Mouse (Mus musculus): ENCODE measurements around the gene Auts2. TPM values are rescaled to one million over a fixed set of nuclear protein-coding genes. Genes with fewer than 3 reads are reported as not detected.

Gene Auts2
- total RNA-seq, 2 experiments from 2014 or later, result 20.4 TPM

DNA sequence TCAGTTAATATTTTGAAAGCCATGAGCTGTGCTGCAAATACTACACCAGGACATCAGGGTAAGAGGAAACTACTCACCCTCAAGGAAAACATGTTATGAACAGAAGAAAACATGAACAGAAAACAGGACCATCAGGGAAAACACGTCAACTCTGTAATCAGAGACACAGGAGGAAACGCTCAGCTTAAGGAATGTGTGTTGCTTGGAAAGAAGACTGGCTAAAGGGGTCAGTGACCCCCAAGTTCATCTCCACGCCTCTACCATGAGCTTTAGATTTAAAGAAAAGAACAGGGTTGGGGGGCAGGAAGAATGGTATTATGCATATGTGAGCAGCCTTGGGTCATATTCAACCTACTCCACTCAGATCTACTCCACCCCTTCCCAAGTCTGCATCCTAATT, 356.5 kb downstream of the Auts2 start:
- DNase-seq (ENCODE audit: low spot score), result no peak

DNA sequence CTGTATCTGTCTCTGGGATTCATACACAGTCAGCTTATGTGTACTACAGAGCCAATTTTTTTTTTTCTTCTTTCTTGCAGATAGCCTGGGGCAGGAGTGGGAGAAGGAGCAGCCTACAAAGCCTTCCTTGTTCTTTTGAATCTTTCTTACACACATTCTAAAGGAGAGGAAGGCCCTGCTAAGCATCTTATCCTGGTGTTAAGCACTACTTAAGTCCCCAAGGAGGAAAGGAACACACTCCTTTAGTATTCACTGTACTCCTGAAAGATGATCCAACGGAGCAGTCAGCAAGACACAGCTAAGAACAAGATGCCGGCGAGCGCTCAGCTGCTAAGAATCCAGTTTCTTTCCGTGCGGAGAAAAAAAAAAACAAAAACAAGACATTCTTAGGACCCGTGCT, 356.9 kb downstream of the Auts2 start:
- no peak for DNase-seq (ENCODE audit: low spot score)

DNA sequence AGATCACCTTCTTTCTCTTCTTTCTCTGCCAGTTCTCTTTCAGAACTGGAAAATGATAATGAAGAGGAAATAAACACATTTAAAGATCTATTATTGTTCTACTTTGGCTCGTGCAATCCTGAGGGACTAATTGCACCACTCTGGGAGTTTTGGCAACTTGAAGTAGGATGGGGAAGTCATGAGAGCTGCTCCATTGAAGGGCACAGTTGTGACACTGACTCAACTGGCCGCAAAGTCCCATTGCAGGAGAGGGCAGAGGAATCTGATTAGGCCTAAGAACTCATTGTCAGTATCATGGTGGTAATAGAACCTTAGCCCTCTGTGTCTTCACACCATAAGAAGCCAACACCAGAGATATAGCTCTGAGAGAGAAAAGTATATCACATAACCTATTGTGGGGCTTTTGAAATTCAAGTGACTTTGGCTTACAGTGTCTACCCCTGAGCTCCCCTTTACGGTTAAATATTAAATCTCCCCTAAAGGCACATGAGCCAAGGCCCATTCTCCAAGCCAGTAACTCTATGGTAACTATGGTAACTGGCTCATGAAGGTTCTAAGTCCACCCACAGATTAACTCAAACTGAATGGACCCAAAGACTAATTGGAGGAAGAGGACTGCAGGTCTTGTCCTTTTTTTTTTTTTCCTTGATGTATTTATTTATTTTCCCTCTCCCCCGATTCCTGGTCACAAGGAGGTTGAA, 358.6 kb downstream of the Auts2 start:
- DNase-seq (ENCODE audit: low spot score), result no peak

DNA sequence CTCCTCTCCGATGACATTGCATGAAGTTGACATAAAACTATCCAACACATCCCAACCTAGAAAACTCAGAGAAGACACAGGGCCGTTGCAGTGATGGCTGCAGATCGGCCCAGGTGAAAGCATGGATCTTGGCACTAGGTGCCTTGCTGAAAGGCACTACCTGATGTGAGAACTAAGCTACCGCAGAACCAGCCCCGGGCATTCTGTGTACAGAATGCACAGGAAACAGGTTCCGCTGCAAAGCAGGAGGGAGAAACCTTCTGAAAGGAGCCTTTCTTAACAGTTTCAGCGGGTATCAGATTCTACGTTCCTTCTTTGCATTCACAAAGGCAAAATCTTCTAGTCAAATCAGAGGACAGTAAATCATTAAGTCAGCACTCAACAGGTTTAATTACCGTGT, 361.1 kb downstream of the Auts2 start:
- DNase-seq (ENCODE audit: low spot score), result no peak

DNA sequence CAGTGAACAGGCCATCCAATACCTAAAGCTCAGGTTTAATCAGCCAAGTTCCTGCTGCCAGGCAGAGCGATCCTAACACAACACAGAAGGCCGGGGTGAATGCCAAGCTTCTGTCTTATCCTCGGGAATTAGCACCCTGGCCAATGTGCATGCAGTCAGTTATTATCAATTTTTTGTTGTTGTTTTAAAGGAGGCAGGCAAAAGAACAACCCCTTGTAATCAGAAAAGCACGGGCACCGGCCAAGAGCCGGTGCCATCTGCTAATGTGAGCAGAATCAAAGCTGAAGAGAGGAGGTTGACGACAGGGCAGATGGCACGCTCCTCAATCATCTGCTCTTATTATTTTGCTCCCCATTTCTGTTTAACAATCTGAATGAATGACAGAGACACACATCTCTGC, 373.1 kb downstream of the Auts2 start:
- DNase-seq (ENCODE audit: low spot score), result no peak

DNA sequence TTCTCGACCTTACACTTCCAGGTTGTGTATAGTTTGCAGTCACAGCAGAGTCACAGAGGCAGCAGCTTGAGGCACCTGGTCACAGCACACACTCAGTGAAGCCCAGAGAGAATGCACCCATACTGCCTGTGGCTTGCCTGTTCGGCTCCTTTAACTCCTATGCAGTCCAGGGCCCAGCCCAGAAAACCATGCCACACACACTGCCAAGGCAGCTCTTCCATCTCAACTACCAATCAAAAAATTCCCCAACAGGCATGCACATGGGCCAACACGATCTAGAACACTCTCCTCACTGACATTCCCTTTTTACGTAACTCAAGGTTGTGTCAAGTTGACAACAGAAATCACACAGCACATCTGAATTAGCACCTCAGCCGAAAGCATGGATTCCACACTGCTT, 374.3 kb downstream of the Auts2 start:
- no peak for DNase-seq (ENCODE audit: low spot score)

DNA sequence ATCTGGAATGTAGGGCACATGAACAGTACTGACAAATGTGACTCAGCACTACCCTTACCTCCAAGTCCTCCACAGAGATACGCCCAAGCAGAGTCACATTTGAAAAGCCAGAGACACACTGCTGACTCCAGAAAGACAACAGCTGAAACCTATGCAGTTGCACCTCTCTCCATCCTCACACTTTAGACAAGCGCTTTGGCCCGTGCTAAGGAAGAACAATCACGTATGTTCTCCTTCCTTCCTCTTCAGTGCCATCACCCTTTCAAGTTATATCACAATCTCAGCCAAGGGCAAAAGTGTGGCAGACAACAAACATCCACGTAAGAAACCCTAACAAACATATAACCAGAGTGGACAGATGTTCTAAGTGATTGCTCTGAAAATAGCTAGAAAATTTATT, 374.9 kb downstream of the Auts2 start:
- no peak for DNase-seq (ENCODE audit: low spot score)

DNA sequence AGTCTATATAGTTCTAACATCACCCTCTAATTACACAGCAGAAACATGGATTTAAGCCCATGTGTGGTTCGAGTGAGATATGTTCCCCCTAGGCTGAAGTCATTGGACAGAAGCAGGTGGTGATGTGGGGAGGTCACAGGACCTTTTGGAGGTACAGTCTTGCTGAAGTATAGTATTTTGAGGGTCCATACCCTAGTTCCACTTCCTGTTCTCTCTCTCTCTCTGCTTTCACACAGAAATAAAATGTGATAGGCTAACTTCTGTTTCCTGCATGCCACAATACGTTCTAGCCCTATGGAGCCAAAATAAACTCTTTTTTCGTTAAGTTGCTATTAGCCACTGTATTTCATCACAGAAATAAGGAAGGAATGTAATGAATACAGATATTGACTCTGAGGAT, 376.6 kb downstream of the Auts2 start:
- DNase-seq (ENCODE audit: low spot score), result no peak

DNA sequence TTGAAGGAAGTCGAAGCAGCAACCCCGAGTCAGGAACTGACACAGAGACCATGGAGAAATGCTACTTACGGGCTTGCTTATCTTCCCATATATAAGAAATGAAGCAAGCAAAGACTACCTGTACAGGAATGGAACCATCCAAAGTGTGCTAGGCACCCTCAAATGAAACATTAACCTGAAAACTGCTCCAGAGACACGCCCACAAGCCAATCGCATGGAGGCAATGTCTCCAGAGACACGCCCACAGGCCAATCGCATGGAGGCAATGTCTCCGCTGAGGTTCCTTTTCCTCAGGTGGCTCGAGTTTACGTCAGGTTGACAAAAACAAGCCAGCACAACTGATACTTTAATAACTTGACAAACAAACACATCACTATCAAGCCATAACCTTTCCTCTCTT, 379.2 kb downstream of the Auts2 start:
- DNase-seq (ENCODE audit: low spot score), result no peak

DNA sequence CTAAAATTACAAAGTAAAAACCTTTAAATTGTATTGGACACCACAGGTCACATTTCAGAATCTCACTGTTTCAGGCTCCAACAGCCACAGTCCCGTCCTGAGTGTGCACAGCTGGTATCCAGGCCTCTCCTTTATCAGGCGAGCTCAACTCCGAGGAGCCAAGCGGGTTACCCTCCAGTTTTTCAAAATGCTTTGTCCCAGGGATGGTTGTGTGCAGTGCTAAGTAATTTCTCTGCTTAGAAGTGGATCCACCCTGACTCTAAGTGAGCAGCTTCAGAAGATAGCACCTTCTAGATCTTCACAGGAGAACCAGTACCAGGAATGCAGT, 381.0 kb downstream of the Auts2 start:
- no peak for DNase-seq (ENCODE audit: low spot score)

DNA sequence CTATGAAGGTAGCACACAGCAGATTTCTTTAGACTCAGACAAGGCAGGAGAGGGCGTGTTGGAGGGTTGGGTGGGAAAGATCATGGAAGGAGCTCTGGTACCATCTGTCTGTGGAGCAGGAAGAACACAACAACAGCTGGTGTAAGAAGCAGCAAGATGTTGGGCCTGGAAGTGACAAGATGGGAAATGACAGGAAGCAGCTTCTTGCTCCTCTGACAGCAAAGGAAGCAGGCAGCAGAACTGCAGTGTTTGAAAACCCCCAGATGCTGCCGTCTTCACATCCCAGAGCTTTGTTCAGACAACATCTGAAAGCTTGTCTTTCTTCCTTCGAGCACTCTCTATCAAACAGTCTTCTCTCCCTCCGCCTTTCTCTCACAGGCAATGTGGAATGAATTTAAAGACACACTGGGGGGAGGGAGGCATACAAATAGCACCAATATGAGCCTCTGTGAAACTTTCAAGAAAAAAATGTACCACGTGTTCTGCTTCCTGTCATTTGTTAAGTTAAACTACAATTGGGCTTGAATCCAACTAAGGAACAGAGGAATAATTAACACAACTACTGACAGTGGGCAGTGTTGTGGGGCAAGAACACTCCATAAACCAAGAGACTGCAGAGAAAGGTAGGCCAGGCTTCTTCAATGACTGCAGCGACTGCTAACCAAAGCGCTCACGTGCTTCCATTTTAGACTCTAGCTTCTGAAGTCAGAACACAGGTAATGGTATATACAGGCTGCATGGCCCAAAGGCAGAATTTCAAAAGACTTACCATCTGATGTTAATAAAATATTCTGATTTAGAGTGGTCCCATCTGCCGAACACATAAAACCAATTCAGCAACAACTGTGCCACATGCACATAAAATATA, 381.6 kb downstream of the Auts2 start:
- no peak for DNase-seq (ENCODE audit: low spot score)

DNA sequence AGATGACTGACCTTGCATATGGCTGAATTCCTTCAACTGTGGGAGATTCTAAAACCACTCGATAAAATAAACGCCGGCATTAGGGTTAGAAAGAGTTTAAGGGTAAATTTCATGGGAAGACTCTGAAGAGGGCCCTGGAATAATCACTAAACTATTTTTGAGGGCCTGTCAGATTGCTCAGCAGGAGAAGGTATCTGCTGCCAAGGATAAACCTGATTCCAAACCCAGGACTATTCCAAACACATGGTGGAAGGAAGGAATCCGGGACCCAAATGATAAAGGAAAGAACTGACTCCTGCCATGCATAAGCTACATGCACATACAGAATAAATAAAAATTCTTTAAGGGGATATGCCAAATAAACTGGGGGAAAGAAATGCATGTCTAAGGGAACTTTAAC, 399.0 kb downstream of the Auts2 start:
- DNase-seq (ENCODE audit: low spot score), result no peak

DNA sequence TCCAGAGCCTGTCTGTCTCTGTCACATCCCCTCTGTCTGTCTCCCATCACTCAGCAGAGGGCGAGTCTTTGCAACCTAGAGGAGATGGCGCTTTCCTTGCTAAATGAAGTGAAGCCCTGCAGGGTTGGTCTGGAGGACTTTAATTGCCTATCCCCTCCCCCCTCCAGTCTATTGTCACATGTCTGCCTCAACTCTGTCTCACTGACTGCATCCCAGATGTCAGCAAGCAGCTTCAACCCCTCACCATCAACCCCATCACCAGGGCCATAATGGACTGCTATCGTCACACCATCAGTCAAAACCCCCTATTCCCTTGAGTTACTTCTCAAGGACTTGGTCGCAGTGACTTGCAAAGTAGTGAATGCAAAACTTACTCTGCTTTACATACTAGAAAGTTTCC, 402.3 kb downstream of the Auts2 start:
- no peak for DNase-seq (ENCODE audit: low spot score)

DNA sequence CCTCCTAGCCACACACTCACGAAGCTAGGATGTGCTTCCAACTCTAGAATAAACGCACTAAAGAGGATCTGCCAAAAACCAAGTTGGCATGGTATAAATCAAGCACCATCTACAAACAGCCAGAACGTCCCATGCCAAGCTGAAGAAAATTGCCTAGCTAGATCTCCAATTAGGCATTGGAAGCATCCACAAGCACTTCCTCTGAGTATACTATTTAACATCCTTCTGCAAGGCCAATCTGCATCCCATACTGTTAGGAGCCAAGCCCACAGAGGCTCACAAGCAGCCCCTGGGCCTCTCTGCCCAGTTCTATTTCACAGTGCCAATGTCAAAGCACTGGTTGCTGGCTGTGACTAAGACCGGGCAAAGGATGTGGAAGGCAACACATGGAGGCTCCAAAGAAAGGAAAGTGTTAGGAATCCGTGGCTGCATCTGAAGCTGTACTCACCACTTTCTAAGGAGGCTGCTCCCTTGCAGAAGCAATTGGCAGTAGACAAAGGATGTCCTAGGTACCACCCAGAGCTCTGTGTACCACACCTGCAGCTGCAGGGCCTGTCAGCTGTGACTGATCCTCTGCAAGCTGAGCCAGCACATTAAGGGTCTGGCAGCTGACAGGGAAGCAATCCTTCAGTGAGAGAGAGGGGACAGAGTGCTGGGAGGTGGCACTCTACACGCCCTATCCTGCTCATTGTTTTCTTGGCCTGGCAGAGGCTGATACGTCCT, 407.0 kb downstream of the Auts2 start:
- DNase-seq (ENCODE audit: low spot score), result no peak

DNA sequence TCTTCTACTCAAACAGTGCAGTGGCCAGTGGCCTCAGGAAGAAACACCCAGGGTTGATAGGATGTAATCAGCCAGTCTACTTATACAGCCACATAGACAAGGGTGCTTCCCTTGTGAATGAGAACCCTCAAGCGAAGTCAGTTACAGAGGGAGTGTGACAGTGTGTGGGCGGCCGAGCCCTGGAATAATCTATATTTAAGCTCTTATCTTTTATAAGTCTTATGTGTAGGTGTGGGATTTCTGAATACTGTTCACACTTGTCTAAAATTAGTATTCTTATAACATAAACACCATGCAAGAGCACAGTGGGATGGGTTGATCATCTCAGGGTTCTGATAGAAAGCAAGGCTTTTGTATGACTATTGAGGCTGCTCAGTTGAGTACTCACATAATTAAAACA, 411.2 kb downstream of the Auts2 start:
- no peak for DNase-seq (ENCODE audit: low spot score)

DNA sequence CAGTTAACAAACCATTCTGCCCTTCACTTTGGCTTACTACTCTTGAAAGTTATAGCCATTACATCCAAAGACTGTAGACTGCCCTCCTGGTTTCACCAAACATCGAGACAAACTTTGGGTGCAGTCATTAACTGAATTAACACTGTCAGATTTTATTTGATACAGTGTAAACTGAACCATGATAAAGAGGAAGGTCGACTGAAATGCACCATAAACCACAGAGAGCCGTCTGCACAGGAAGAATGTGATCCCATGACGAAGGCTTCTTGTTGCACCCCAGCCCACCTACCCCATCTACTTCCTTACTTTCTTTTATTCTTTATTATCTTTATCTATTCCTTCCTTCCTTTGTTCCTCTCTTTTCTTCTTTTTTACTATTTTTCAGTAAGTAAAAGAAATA, 412.6 kb downstream of the Auts2 start:
- DNase-seq (ENCODE audit: low spot score), result no peak

DNA sequence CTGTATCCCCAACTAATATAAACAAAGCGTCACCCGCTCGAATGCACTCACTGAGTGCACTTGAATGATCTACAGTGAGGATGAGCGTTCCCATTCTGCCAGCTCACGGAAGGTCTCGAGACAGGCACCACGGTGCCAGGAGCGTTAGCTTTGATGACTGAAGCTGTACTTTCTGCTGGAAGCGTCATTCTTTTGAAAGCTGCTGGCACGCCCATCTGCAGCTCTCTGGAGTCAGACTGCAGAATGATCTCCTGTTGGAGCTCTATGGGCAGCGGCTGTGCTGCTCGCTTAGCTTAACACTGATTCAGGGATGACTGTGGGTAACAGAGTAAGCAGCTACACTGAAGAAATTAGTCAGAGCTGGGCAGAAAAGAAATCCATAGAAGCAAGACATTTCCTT, 416.5 kb downstream of the Auts2 start:
- DNase-seq (ENCODE audit: low spot score), result no peak

DNA sequence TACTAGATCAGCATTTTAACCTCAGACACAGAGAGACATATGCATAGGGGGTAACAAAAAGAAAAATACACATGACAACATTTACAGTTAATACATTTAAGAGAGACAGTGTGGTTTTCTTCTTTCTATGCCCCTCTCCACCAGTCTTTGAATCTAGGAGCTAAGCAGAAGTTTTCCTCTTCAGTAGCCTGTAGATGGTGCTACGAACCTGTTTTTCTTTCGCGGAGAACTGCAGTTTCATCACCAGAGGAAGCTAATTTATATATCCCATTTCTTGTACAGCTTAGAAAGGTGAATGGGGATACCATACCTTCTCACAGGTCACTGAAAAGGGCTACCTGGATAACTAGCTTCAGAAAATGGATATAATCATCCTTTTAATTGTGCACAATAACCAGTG, 427.5 kb downstream of the Auts2 start:
- DNase-seq (ENCODE audit: low spot score), result peak; percentile 6

DNA sequence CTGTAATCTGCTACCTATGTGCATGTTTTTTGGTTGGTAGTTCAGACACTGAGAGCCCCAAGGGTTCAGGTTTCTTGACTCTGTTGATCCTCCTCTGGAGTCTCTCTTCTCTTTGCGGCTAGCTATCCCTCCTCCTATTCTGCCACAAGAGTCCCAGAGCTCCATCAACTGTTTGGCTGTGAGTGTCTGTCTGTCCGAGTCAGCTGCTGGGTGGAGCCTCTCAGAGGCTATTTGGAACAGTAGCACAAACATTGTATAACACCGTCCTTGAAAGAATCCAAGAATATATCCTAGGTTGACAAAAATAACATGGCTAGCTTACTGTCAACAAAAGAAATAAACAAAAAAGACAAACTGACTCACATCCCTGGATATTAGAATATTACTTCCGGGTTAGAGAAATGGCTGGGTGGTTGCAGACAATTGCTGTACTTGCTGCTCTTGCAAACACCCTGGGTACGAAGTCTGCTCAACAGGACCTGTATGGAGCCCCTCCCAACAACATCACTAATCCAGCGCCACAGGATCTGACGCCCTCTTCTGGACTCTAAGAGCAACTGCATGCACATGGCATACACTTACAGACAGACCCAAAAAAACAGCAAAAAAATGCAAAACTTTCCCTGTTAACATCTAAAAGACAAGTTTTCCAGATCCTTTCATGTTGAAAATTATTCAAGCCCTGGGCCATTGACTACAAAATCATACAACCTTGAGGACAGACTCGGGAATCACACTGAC, 428.4 kb downstream of the Auts2 start:
- DNase-seq (ENCODE audit: low spot score), result no peak

DNA sequence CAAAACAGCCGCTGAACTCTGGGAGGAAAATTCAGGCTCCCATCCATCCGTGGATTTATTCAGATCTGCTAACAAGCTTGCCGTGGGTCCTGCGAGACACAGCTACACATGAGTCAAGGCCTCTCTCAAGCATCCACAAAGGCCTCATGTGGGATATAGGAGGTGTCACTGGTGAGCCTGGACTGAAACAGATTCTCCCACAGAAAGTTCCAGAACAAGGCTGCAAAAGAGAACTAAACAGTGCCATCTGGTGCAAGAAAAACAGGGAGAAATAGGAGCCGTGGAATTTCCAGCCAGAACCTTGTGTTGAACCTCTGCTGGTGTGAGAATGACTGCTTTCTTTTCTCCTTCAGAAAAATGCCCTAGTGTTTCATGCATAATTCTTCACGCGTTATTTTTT, 429.7 kb downstream of the Auts2 start:
- peak; percentile 42 for DNase-seq (ENCODE audit: low spot score)

DNA sequence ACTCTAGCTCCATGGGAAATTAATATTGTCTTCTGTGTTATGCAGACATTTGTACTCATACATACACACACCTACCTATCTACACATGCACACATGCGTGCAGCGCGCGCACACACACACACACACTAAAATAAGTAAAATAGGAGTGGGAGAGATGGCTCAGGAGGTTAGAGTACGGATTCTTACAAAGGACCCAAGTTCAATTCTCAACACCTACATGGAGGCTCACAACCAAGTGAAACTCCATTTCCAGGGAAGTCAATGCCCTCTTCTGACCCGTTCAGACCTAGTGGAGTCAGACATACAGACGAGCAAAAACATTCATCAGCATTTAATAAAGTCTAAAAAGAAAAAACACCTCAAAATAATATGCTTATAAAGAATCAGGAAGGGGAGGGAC, 430.5 kb downstream of the Auts2 start:
- no peak for DNase-seq (ENCODE audit: low spot score)

DNA sequence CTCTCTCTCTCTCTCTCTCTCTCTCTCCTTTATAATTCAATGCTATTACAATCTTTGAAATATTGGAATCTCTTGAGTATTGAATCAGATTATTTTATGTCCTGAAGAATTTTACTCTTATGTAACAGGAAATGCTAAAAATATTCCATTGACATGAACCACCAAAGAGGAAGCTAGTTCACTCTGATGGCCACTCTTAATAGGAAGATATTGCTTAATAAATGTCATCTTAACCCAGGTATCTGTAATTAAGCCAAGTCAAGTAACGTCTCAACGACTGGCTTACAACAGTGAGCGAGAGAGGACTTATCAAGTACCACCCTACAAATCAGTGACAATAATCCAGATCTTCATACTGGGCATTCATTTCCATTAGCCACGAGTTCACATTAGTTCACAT, 440.7 kb downstream of the Auts2 start:
- DNase-seq (ENCODE audit: low spot score), result no peak
